Mouse (Mus musculus) C2C12 (cell line): ENCODE measurements around the gene Tbc1d17.

Source experiments
- CEBPB ChIP-seq: IDR thresholded peaks from one replicate; pipeline ENCODE4 v1.6.1; 2011; ENCODE audit warnings: low read depth, mild to moderate bottlenecking, control low read depth, moderate library complexity
- CTCF ChIP-seq: IDR thresholded peaks from one replicate; pipeline ENCODE4 v1.5.1; 2011; ENCODE audit not compliant: control insufficient read depth, insufficient read depth, insufficient read length
- FOSL1 ChIP-seq: IDR thresholded peaks from one replicate; pipeline ENCODE4 v1.8.0; 2011; ENCODE audit warnings: mild to moderate bottlenecking, low read length; ENCODE audit not compliant: poor library complexity, insufficient read depth, severe bottlenecking
- MAX ChIP-seq: IDR thresholded peaks from one replicate; pipeline ENCODE4 v1.6.1; 2011; ENCODE audit warnings: mild to moderate bottlenecking, control low read depth
- MYOD1 ChIP-seq: IDR thresholded peaks from one replicate; pipeline ENCODE4 v1.6.1; 2011; ENCODE audit warnings: low read depth; ENCODE audit not compliant: control insufficient read depth, insufficient read length
- MYOG ChIP-seq: IDR thresholded peaks from one replicate; pipeline ENCODE4 v1.6.1; 2011; ENCODE audit not compliant: control insufficient read depth, insufficient read length; ENCODE audit errors: extremely low read depth
- USF1 ChIP-seq: IDR thresholded peaks from one replicate; pipeline ENCODE4 v1.6.1; 2011; ENCODE audit warnings: low read depth, mild to moderate bottlenecking, control low read depth, moderate library complexity

DNA sequence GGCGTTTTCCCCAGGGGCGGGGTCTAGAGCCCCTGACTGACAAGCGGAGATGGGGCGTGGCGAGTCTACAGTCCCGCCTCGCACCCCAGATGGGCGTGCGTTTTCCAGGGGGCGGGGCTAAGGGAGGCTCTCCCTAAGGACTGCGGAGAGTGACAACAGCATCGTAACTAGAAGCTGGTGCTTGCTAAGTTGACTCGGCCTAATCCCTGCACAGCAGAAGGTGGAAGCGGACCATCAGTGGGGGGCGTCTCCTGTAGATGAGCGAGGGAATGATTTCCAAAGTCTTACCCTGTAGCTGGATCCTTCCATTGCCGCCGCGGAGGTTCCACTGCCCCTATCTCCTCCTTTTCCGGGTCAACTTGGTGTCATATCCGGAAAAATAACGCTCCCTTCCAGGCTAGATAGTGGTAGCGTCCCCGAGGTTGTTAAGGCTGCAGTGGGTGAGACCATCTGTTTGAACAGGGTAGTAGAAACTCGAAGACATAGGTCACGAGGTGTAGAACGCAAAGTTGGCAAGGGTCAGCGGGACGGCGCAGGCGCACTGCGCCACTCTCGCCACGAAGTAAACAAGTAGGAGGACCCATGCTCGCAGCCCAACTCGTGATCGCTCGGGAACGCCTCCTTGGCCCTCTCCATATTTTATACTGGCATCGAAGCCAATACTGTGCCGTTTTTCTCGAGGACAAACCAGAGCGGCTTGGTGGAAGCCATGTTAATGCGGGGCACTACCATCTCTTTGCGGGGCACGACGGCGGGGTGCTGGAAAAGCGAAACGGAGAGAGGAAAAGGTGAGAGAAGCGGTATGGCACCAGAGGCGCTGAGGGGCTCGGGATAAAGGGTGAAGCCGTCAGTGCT lies at the start of gene Tbc1d17, which contains the start of gene Akt1s1:
- TF ChIP-seq MAX (peak; percentile 94), CTCF (no peak), MYOG (no peak), CEBPB (no peak), MYOD1 (no peak), USF1 (peak; percentile 89), FOSL1 (no peak)
